Mouse (Mus musculus) stomach, postnatal 0 days (tissue): ENCODE measurements around the gene Otx1.

Source experiments
- CTCF ChIP-seq: IDR thresholded peaks from 2 replicates; pipeline ENCODE4 v1.5.1; 2016; ENCODE audit warnings: antibody characterized with exemption, low read depth, mild to moderate bottlenecking, moderate library complexity
- EP300 ChIP-seq: optimal IDR thresholded peaks from 2 replicates; pipeline ENCODE3; 2016; ENCODE audit warnings: antibody characterized with exemption

DNA sequence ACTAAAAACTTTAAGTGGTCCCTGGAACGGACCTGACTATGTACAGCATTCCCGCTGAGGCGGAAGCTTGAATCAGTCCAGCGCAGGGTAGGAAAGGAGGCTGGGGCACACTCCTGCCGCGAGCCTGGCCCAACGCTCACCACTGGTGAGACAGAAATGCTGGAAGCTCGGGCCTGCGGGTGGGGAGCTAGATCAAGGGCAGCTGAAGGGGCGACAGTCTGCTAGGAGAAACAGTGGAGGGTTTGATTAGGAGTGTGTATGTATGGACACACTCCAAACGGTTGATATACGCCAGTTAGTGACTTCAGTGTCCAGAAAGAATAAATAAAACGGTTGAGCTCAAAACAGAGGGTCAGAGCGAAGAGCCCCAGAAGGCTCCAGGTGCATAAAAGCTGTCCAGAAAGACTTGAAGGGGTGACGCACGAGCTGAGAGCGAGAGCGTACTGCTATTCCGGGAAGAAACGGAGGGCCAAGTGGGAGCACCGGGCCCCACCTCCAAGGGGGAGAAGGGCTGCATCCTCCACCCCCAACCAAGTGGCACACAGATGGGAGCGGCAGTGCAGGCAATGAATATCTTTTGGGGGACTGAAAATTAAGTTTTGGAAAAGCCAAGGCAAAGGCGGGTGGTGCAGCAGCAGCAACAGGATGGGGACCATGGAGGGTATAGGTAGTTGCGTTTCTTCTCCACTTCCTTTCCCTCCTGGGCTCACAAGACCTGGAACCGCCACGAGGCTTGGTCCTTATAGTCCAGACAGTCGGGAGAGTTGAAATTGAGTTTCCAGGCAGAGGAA lies 7.0 kb downstream of the Otx1 start:
- TF ChIP-seq CTCF (no peak), EP300 (no peak)
